Mouse (Mus musculus): ENCODE results near the gene Slc25a13. TPM values are rescaled to one million over a fixed set of nuclear protein-coding genes. Genes with fewer than 3 reads are reported as not detected.
A peak's percentile ranks its signal among the peaks of the same experiment; 100 is the strongest.

Slc25a13 gene
- polyA plus RNA-seq, 1 experiment from 2014 or later: 54.3 TPM

DNA sequence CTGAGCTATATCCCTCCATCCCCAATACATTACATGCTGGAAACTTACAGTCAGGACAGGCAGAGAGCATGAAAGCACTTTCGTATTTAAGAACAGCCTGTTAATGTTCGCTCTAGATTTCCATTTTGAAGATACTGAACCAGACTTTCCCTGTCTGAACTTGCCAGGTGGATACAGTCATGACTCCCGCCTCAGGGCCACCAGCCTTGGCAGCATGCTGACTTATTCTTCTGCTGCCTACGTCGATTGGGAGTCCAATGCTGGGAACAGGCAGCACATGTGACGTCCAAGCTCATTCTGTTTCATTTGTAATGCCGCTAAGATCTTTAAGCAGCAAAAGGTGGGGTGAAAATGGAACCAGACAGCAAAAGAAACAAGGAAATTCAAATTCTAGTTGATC is 5.7 kb upstream of the Slc25a13 start:
- WGBS: 75% methylated on average over 7 of the region's 7 CpGs
- ATAC-seq (replicated peaks; ENCODE audit: extremely low read depth, insufficient read depth, low FRiP score): no peak
- H3K4me3 ChIP-seq (ENCODE audit: low read length): no peak overlapping the region
- no peaks in the 10 kb centered on the region for H3K9me3 ChIP-seq (replicated peaks; ENCODE audit: control insufficient read depth, low read length)
- H3K27me3 ChIP-seq (ENCODE audit: control insufficient read depth, insufficient read depth, low read length): no peaks in the 10 kb centered on the region
- H3K27ac ChIP-seq (ENCODE audit: low read length): no peak overlapping the region
- H3K9ac ChIP-seq (ENCODE audit: low read length): no peak overlapping the region
- no peak overlapping the region for H3K4me2 ChIP-seq (ENCODE audit: low read depth, low read length)
- H3K36me3 ChIP-seq (ENCODE audit: control insufficient read depth, insufficient read depth): no peaks in the 10 kb centered on the region
- no peaks in the 10 kb centered on the region for H3K4me1 ChIP-seq (ENCODE audit: control insufficient read depth, insufficient read depth, low read length)

DNA sequence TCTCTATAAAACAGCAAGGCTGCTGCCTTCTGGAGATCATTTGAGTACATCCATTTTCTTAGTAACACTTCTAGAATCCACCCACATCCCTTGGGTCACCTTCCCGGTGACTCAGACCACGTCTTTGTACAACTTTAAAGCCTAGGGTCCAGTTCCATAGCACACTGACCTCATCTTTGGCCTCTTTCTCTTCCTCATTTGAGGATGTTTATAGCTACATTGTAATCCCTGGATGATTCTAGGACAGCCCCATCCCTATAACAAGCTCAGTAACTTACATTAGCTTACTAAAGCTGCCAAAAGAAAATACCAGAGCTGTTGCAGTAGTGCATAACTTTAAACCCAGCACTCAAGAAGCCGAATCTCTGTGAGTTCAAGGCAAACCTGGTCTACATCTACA is 3.6 kb upstream of the Slc25a13 start:
- Histone ChIP-seq H3K36me3 (ENCODE audit: control insufficient read depth, insufficient read depth) (no peaks in the 10 kb centered on the region), H3K9ac (ENCODE audit: low read length) (no peak overlapping the region), H3K27me3 (ENCODE audit: control insufficient read depth, insufficient read depth, low read length) (no peaks in the 10 kb centered on the region), H3K9me3 (replicated peaks; ENCODE audit: control insufficient read depth, low read length) (no peaks in the 10 kb centered on the region), H3K4me2 (ENCODE audit: low read depth, low read length) (no peak overlapping the region), H3K4me3 (ENCODE audit: low read length) (no peak overlapping the region), H3K4me1 (ENCODE audit: control insufficient read depth, insufficient read depth, low read length) (no peaks in the 10 kb centered on the region), H3K27ac (ENCODE audit: low read length) (no peak overlapping the region)
- no peak for ATAC-seq (replicated peaks; ENCODE audit: extremely low read depth, insufficient read depth, low FRiP score)
- 79% methylated on average over 3 of the region's 3 CpGs for WGBS

DNA sequence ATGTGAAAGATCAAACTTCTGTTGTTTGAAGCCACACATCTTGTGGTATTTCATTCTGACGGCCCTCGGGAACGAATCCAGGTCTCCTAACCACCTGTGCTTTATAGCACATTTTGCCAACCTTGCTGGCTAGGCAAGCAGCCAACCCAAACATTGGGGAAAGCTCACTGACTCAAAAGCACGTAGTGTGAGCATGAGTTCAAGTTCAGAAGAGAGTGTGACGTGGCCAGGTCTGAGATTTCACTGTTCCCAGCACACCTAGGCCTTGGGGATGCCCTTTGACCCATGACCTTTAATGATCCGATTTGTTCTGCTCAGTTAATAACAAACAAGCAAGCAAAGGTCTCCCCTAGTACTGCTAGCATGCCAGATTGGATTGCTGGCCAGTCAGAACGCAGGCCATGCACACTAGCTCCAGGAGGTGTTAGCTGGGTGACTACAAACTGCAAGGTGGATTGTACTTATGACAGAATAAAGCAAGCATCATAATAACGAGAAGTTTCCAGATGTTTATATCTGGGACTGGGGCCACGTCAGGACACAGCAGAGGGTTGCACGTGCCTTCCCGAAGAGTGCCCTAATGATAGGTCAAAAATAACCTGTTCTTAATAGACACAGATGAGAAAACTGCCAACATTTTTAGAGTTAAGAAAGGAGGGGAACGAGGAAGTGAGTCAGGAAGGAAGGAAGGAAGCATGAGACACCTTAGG is 2.8 kb upstream of the Slc25a13 start:
- Histone ChIP-seq H3K4me2 (ENCODE audit: low read depth, low read length) (no peak overlapping the region), H3K27me3 (ENCODE audit: control insufficient read depth, insufficient read depth, low read length) (no peaks in the 10 kb centered on the region), H3K9ac (ENCODE audit: low read length) (no peak overlapping the region), H3K27ac (ENCODE audit: low read length) (no peak overlapping the region), H3K4me1 (ENCODE audit: control insufficient read depth, insufficient read depth, low read length) (peaks cover 4% of the 10 kb centered on the region; the same call in 1 of the 2 replicates), H3K36me3 (ENCODE audit: control insufficient read depth, insufficient read depth) (no peaks in the 10 kb centered on the region), H3K9me3 (replicated peaks; ENCODE audit: control insufficient read depth, low read length) (no peaks in the 10 kb centered on the region), H3K4me3 (ENCODE audit: low read length) (no peak overlapping the region)
- ATAC-seq (replicated peaks; ENCODE audit: extremely low read depth, insufficient read depth, low FRiP score): no peak
- 68% methylated on average over 12 of the region's 12 CpGs for WGBS

DNA sequence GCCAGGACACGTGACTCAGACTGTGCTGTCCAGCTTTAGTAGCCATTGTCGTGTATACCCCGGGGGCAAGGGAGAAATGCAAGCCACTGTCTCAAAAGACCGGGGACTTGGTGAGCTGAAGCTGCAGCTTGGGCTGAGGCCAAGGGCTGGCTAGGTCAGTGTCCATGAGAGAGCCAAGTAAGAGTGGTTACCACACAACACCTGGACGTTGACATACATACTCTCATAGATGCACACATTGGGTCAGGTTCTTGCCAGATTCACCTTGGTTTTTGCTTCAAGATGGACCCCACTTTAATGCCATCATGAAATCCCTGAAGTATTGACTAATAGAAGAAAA is 283 bp upstream of the Slc25a13 start:
- no peaks in the 10 kb centered on the region for H3K27me3 ChIP-seq (ENCODE audit: control insufficient read depth, insufficient read depth, low read length)
- no peak for ATAC-seq (replicated peaks; ENCODE audit: extremely low read depth, insufficient read depth, low FRiP score)
- H3K4me3 ChIP-seq (ENCODE audit: low read length): peak overlapping the region; percentile 77
- H3K27ac ChIP-seq (ENCODE audit: low read length): peak overlapping the region; percentile 89
- H3K36me3 ChIP-seq (ENCODE audit: control insufficient read depth, insufficient read depth): no peaks in the 10 kb centered on the region
- 11% methylated on average over 5 of the region's 5 CpGs for WGBS
- peak overlapping the region; percentile 92 for H3K9ac ChIP-seq (ENCODE audit: low read length)
- H3K4me1 ChIP-seq (ENCODE audit: control insufficient read depth, insufficient read depth, low read length): peaks cover 14% of the 10 kb centered on the region
- H3K4me2 ChIP-seq (ENCODE audit: low read depth, low read length): peak overlapping the region; percentile 82
- H3K9me3 ChIP-seq (replicated peaks; ENCODE audit: control insufficient read depth, low read length): no peaks in the 10 kb centered on the region

DNA sequence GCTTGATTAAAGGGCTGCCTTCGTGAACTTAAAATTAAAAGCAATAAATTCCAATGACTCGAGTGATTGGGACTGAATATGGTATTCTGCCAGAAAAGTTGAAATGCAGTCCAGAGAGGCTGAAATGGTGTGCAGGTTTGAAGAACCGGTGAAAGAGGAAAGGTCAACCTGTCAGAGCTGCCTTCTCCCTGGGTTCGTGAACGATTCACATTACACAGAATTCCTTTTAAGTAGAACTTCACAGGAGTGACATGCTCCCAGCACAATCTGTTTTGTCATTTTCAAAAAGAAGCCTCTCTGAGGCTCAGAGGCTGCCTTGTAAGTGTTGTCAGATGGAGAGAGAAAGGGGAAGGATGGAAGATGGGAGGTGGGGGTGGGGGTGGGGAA is 860 bp downstream of the Slc25a13 start:
- WGBS: 32% methylated on average over 5 of the region's 5 CpGs
- H3K27ac ChIP-seq (ENCODE audit: low read length): peak overlapping the region; percentile 89
- no peak for ATAC-seq (replicated peaks; ENCODE audit: extremely low read depth, insufficient read depth, low FRiP score)

DNA sequence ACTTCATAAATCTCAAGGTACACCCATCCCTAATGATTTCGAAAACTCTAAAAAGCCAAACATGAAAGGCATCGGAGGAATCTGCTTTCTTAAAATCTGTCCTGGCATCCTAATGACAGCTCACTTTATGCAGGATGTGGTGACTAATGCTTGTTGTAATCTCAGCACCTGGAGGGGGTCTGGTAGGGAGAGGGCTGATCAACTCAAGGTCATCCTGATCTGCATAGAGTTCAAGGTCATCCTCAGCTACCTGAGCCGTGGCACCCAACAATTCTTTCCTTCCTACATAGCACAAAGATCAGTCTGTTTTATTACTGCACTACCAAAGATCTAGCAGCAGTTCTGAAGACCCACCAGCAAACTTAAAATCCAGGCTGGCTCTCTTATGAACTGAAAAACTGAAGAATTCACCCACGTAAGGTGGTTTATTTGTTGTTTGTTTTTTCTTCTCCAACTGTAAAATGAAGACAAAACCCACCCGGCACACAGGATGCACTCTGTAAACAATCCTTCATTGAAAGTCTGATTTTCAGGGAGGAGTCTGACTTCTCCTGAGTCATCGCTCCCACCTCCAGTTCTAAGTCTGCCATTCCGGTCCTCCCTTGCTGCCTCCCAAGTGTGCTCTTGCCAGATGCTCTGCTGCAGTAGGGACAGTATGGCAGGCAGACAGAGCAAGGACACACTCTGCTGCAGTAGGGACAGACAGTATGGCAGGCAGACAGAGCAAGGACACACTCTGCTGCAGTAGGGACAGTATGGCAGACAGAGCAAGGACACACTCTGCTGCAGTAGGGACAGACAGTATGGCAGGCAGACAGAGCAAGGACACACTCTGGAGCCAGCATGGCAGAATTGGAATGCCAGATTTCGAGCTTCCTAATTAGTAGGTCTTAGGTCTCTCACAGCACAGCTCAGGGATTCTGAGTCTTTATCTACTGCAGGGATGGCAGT is 4.3 kb downstream of the Slc25a13 start:
- H3K4me2 ChIP-seq (ENCODE audit: low read depth, low read length): 0 out of 2 replicates have a peak overlapping the region, but pooled peaks have one; percentile 0

More for the DNA sequence above, 860 bp downstream of the Slc25a13 start:
- H3K4me2 ChIP-seq (ENCODE audit: low read depth, low read length): peak overlapping the region; percentile 82
- H3K9ac ChIP-seq (ENCODE audit: low read length): peak overlapping the region; percentile 92
- no peaks in the 10 kb centered on the region for H3K27me3 ChIP-seq (ENCODE audit: control insufficient read depth, insufficient read depth, low read length)
- H3K4me1 ChIP-seq (ENCODE audit: control insufficient read depth, insufficient read depth, low read length): peaks cover 18% of the 10 kb centered on the region
- H3K36me3 ChIP-seq (ENCODE audit: control insufficient read depth, insufficient read depth): no peaks in the 10 kb centered on the region
- H3K4me3 ChIP-seq (ENCODE audit: low read length): peak overlapping the region; percentile 77
- no peaks in the 10 kb centered on the region for H3K9me3 ChIP-seq (replicated peaks; ENCODE audit: control insufficient read depth, low read length)

DNA sequence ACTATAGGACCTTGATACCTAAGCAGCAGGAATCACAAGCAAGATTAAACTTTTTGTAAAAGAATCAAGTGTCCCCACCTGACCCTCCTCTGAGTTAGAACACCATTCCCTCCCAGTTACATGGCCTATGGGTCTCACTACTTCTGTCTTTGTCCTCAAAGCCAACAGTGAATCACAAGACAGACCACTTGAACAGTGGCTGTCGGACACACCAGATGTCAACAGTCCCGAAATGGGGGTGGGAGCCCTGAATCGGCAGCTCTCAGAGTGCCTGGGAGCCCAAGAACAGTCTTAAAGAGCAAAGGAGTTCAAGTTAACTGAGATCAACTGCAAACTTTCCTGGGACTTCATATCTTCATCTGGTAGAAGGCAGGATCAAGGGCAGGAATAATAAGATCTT is 5.0 kb downstream of the Slc25a13 start:
- H3K9me3 ChIP-seq (replicated peaks; ENCODE audit: control insufficient read depth, low read length): no peaks in the 10 kb centered on the region
- H3K4me1 ChIP-seq (ENCODE audit: control insufficient read depth, insufficient read depth, low read length): peaks cover 31% of the 10 kb centered on the region
- 0 out of 2 replicates have a peak overlapping the region, but pooled peaks have one; percentile 11 for H3K4me2 ChIP-seq (ENCODE audit: low read depth, low read length)
- no peaks in the 10 kb centered on the region for H3K27me3 ChIP-seq (ENCODE audit: control insufficient read depth, insufficient read depth, low read length)
- whole genome bisulfite sequencing: 54% methylated on average over 3 of the region's 3 CpGs
- H3K9ac ChIP-seq (ENCODE audit: low read length): no peak overlapping the region
- ATAC-seq (replicated peaks; ENCODE audit: extremely low read depth, insufficient read depth, low FRiP score): no peak
- no peak overlapping the region for H3K4me3 ChIP-seq (ENCODE audit: low read length)
- peak overlapping the region; percentile 6; the same call in 1 of the 2 replicates for H3K27ac ChIP-seq (ENCODE audit: low read length)
- no peaks in the 10 kb centered on the region for H3K36me3 ChIP-seq (ENCODE audit: control insufficient read depth, insufficient read depth)

More for the DNA sequence above, 4.3 kb downstream of the Slc25a13 start:
- Histone ChIP-seq H3K4me3 (ENCODE audit: low read length) (no peak overlapping the region), H3K4me1 (ENCODE audit: control insufficient read depth, insufficient read depth, low read length) (peaks cover 31% of the 10 kb centered on the region), H3K9ac (ENCODE audit: low read length) (peak overlapping the region; percentile 14), H3K9me3 (replicated peaks; ENCODE audit: control insufficient read depth, low read length) (no peaks in the 10 kb centered on the region), H3K27me3 (ENCODE audit: control insufficient read depth, insufficient read depth, low read length) (no peaks in the 10 kb centered on the region), H3K27ac (ENCODE audit: low read length) (peak overlapping the region; percentile 6; the same call in 1 of the 2 replicates), H3K36me3 (ENCODE audit: control insufficient read depth, insufficient read depth) (no peaks in the 10 kb centered on the region)
- WGBS: 58% methylated on average over 8 of the region's 8 CpGs
- ATAC-seq (replicated peaks; ENCODE audit: extremely low read depth, insufficient read depth, low FRiP score): no peak

DNA sequence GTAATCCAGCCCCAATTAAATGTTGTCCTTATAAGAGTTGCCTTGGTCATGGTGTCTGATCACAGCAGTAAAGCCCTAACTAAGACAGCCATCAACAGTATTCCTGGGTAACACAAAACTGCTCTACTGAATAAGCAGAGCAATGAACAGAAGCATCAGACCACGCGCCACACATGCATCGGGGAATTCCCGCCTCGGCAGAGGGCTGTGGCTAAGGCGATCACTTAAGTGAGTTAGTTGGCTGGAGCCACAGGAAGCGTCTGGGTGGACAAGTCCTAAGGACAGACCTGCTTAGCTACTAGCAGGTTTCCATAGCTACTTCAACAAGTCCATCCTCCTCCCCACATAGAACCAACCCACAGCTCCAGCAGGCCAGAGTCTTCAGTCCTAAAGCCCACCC is 6.3 kb downstream of the Slc25a13 start:
- ATAC-seq (replicated peaks; ENCODE audit: extremely low read depth, insufficient read depth, low FRiP score): no peak
- H3K9ac ChIP-seq (ENCODE audit: low read length): no peak overlapping the region
- peaks cover 31% of the 10 kb centered on the region for H3K4me1 ChIP-seq (ENCODE audit: control insufficient read depth, insufficient read depth, low read length)
- WGBS: 90% methylated on average over 7 of the region's 7 CpGs
- no peak overlapping the region for H3K4me3 ChIP-seq (ENCODE audit: low read length)
- H3K27me3 ChIP-seq (ENCODE audit: control insufficient read depth, insufficient read depth, low read length): no peaks in the 10 kb centered on the region
- no peaks in the 10 kb centered on the region for H3K36me3 ChIP-seq (ENCODE audit: control insufficient read depth, insufficient read depth)
- H3K9me3 ChIP-seq (replicated peaks; ENCODE audit: control insufficient read depth, low read length): no peaks in the 10 kb centered on the region
- no peak overlapping the region for H3K27ac ChIP-seq (ENCODE audit: low read length)
- no peak overlapping the region for H3K4me2 ChIP-seq (ENCODE audit: low read depth, low read length)
